Mouse (Mus musculus) kidney, adult 2 months (tissue): ENCODE results near the gene Nhlrc1. TPM values are rescaled to one million over a fixed set of nuclear protein-coding genes. Genes with fewer than 3 reads are reported as not detected.

Source experiments
- DNase-seq: peaks from one replicate; pipeline ENCODE4 v3.0.0; 2021
- H3K27ac ChIP-seq: fragments of 200-500 bp; 2 replicates; pipeline ENCODE4 v1.5.1; 2012; ENCODE audit warnings: low read depth, low read length, control low read depth, inconsistent platforms; ENCODE audit not compliant: insufficient read depth
- H3K27me3 ChIP-seq: fragments of 200-500 bp; replicated peaks from 2 replicates; pipeline ENCODE4 v1.6.1; 2012; ENCODE audit warnings: mild to moderate bottlenecking, moderate library complexity, low read length, inconsistent platforms; ENCODE audit not compliant: control insufficient read depth, insufficient read depth
- H3K36me3 ChIP-seq: fragments of 200-500 bp; 2 replicates; pipeline ENCODE4 v1.6.1; 2012; ENCODE audit warnings: mild to moderate bottlenecking, moderate library complexity, low read length, inconsistent platforms; ENCODE audit not compliant: control insufficient read depth, insufficient read depth
- H3K4me1 ChIP-seq: fragments of 200-500 bp; 2 replicates; pipeline ENCODE4 v1.6.1; 2011; ENCODE audit warnings: low read length; ENCODE audit not compliant: control insufficient read depth, insufficient read depth
- H3K4me3 ChIP-seq: fragments of 200-500 bp; 2 replicates; pipeline ENCODE4 v1.5.1; 2011; ENCODE audit warnings: mild to moderate bottlenecking, low read depth, low read length, control low read depth; ENCODE audit not compliant: insufficient read depth
- CTCF ChIP-seq: fragments of 200-500 bp; conservative IDR thresholded peaks from 2 replicates; pipeline ENCODE4 v1.5.1; 2011; ENCODE audit warnings: low read depth, mild to moderate bottlenecking, control low read depth, low read length, moderate library complexity, mixed read lengths; ENCODE audit not compliant: insufficient read depth, insufficient read length
- POLR2A ChIP-seq: fragments of 200-500 bp; IDR thresholded peaks from one replicate; pipeline ENCODE4 v1.6.1; 2011; ENCODE audit warnings: low read depth, low read length, control low read depth
- WGBS: fragments of 180-500 bp; shearing (Covaris S2); methylation state at CpG from one replicate; pipeline ENCODE4 v1.1.7; 2018; 5-methylcytosine and 5-hydroxymethylcytosine counted together
- polyA plus RNA-seq: library from polyadenylated mRNA; depleted of rRNA; stranded (reverse); fragments of >200 nt; gene quantifications from 2 replicates; pipeline ENCODE4 v1.2.3, GENCODE M21; 2012

The Nhlrc1 gene
- polyA plus RNA-seq, 1 experiment: 2.6 TPM

DNA sequence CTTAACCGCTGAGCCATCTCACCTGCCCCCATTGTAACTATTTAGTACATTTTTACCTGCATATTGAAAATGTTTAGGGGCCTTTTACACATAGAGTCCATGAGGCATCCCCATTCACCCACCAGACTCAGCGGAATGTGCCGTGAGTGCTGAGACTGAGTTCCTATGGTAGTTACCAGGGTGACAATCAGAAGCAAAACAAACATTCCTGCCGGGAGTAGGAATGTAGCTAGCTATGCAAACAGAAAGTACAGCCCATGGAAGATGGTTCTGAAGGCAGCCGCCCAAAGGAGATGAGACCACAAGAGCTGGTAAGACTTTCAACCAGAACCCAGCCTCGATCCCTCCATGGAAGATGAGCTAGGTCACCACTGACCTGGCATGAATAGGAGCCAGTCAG lies 28.4 kb downstream of the Nhlrc1 start:
- no peak for DNase-seq
- no peak overlapping the region for H3K4me3 ChIP-seq
- no peaks in the 10 kb centered on the region for H3K4me1 ChIP-seq
- H3K27ac ChIP-seq: no peak overlapping the region
- H3K27me3 ChIP-seq: no peaks in the 10 kb centered on the region
- H3K36me3 ChIP-seq: no peaks in the 10 kb centered on the region
- WGBS: 72% methylated on average over 6 of the region's 6 CpGs
- TF ChIP-seq CTCF (no peak), POLR2A (no peak)

- no peaks in the 10 kb centered on the region for H3K36me3 ChIP-seq
- no peak for DNase-seq
- H3K4me3 ChIP-seq: no peak overlapping the region
- H3K4me1 ChIP-seq: no peaks in the 10 kb centered on the region
- no peak overlapping the region for H3K27ac ChIP-seq
- H3K27me3 ChIP-seq: no peaks in the 10 kb centered on the region
- WGBS: 85% methylated on average over 2 of the region's 2 CpGs
- TF ChIP-seq CTCF (no peak), POLR2A (no peak)
These were observed 30.8 kb downstream of the Nhlrc1 start for GRCm38 (mm10) chr13:46983878-46984277.

DNA sequence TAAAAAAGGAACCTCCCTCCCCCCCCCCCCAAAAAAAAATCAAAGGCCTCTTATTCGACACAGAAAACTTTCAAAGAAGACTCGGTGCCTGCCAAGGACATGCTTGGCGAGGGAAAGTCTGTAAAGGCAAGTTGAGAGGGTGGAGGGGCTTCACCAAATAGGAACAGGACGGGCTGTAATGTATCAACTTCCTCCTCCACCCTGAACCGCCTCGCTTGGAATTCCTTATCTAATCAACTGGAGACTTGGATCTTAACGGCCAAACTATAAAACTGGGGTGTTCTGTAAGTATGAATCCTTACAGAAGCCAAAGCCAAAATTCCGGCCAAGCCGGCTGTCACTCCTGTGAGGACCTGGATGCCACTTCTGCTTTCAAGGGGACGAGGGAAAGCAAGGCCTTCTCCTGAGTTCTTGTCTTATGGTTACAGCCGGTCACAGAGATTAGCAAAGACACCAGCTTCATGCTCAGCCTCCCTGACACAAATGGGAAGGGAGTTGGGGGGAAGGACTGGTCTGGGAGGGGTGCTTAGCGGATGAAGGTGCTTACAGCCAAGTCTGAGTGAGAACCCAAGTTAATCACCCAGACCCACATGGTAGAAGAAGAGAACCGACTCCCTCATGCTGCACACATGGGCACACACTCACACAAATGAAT lies 34.7 kb downstream of the Nhlrc1 start:
- TF ChIP-seq POLR2A: no peak
- no peak for TF ChIP-seq CTCF

DNA sequence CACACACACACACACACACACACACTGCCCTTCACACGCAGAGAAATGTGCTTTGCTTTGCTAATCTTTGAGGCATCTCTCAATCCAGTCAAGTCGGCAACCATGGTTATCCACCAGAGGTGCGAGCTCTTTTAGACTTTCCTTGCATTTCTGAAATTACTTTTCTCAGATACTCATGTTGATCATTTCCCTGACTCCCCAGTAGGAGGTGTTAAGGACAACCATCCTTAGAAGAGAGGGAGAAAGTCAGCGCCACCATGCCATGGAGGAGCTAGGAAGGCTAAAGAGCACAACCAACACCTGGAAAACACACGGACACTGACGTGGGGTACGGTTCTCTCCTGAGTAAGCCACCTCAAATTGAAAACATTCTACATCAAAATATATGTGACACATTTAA lies 38.1 kb downstream of the Nhlrc1 start:
- H3K27me3 ChIP-seq: no peaks in the 10 kb centered on the region
- TF ChIP-seq CTCF (no peak), POLR2A (no peak)
- no peaks in the 10 kb centered on the region for H3K4me1 ChIP-seq
- no peak overlapping the region for H3K4me3 ChIP-seq
- H3K36me3 ChIP-seq: no peaks in the 10 kb centered on the region
- 85% methylated on average over 7 of the region's 7 CpGs for WGBS
- no peak for DNase-seq
- H3K27ac ChIP-seq: no peak overlapping the region

More for the DNA sequence above, 34.7 kb downstream of the Nhlrc1 start:
- H3K27me3 ChIP-seq: no peaks in the 10 kb centered on the region
- WGBS: 53% methylated on average over 13 of the region's 13 CpGs
- no peak overlapping the region for H3K27ac ChIP-seq
- H3K36me3 ChIP-seq: no peaks in the 10 kb centered on the region
- H3K4me1 ChIP-seq: no peaks in the 10 kb centered on the region
- no peak overlapping the region for H3K4me3 ChIP-seq
- DNase-seq: peak; percentile 20

- Histone ChIP-seq H3K4me3 (no peak overlapping the region), H3K27ac (no peak overlapping the region), H3K27me3 (no peaks in the 10 kb centered on the region), H3K36me3 (no peaks in the 10 kb centered on the region), H3K4me1 (no peaks in the 10 kb centered on the region)
- no peak for DNase-seq
- TF ChIP-seq POLR2A: no peak
- no peak for TF ChIP-seq CTCF
- 50% methylated on average over 4 of the region's 4 CpGs for WGBS
These were observed 38.7 kb downstream of the Nhlrc1 start for GRCm38 (mm10) chr13:46975930-46976329.

DNA sequence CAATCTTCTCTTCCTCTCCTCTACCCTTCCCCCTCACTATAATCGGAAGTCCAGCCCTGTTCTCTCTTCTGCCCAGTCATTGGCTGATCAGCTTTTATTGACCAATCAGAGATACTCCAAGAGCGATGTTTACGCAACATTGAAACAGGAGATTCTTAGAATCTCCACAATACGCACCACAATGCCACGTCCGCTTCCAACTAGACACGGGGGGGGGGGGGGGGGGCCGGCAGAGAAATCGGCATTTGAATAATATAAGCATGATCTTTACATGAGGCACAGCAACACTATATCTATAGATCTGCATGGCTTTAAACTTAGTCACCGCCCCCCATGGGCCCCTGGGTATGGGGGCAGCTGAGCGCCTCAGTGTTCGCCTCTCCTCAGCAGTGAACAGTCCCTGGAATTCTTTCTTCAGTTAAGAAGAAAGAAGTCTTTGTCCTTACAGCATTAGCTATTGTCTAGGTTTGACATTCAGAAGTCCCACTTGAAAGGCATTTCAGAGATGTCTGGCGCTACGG lies 39.6 kb downstream of the Nhlrc1 start:
- H3K27me3 ChIP-seq: no peaks in the 10 kb centered on the region
- no peak for DNase-seq
- H3K4me1 ChIP-seq: no peaks in the 10 kb centered on the region
- no peaks in the 10 kb centered on the region for H3K36me3 ChIP-seq
- WGBS: 78% methylated on average over 14 of the region's 14 CpGs
- no peak for TF ChIP-seq CTCF
- no peak for TF ChIP-seq POLR2A
- H3K4me3 ChIP-seq: no peak overlapping the region
- no peak overlapping the region for H3K27ac ChIP-seq

GRCm38 (mm10) chr13:46970286-46970945 lies 44.2 kb downstream of the Nhlrc1 start:
- Histone ChIP-seq H3K4me1 (no peaks in the 10 kb centered on the region), H3K4me3 (no peak overlapping the region), H3K27ac (peak overlapping the region; percentile 33; the same call in 1 of the 2 replicates), H3K36me3 (no peaks in the 10 kb centered on the region), H3K27me3 (no peaks in the 10 kb centered on the region)
- WGBS: 67% methylated on average over 10 of the region's 10 CpGs
- peak; percentile 57 for DNase-seq
- TF ChIP-seq POLR2A: no peak
- TF ChIP-seq CTCF: no peak
